Mouse (Mus musculus) ovary, adult 18-20 months (tissue): ENCODE measurements around the gene Gatad2a.

Experiments used
- DNase-seq: peaks from one replicate; pipeline ENCODE4 v3.0.0; 2022; ENCODE audit warnings: low spot score, mixed read lengths

The Gatad2a gene

DNA sequence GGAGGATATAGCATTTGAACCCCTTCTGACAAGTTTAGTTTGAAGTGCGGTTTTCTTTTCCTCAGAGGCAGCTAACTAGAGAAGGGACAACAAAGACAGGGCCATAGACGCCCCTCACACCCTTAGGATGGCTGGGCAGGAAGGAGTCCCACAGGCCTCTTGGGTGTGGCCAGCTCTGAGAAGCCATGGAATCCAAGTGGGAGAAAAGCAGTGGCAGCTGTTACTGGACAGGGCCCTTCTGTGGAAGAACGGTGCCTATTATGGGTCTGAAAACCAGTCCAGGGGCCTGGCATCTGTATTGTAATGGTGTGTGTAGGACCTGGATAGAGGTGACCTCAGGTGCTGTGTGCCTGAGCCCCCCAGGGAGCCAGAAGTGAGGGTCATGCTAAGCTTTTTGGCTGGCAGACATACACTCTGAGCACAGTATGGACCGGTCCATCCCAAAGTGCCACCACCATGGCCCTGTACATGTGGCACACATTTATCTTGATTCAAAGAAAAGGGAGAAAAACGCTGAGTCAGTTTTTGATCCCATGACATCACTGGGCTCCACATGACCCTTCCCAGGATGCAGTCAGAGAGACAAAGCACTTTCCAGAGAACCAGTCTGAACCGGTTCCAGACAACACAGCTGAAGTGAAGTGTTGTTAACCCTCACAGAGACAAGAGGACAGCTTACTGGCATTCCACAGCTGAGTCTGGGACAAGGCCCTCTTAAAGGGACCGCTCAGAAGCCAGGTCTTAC is 60.0 kb downstream of the Gatad2a start:
- no peak for DNase-seq

DNA sequence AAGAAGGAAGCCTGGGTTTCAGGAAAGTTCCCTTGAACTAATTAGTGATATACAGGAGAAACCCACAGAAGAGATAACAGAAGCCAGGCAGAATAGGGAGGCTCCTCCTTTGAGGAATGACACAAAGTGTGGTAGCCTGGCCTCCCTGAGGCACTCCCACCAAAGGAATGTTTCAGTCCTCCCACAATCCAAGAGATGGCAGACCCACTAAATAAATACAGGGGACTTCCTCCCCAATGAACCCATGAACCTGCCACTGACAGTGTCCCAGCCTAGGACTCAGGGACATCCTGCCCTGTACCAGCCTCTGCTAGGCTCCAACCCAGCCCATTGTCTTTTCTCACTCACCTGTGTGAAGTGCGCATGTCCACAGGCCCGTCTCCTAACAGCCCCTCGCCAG is 60.8 kb downstream of the Gatad2a start:
- DNase-seq: no peak

DNA sequence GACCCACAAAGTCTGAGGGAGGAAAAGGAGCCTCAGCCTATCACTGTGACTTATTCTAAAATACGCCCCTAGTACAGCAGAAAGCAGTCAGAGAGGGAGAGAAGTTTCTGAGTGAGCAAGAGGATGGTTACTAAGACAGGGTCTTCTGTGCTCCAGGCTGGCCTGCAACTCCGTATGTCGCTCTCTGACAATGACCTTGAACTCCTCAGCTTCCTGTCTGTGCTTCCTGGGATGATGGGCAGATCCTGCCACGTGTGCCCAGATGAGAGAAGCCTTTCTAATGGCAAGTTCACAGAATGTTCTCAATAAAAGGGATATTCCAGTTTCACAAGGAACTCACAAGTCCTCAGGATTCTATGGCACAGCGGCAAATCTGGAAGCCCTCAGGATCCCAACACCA is 61.6 kb downstream of the Gatad2a start:
- no peak for DNase-seq

DNA sequence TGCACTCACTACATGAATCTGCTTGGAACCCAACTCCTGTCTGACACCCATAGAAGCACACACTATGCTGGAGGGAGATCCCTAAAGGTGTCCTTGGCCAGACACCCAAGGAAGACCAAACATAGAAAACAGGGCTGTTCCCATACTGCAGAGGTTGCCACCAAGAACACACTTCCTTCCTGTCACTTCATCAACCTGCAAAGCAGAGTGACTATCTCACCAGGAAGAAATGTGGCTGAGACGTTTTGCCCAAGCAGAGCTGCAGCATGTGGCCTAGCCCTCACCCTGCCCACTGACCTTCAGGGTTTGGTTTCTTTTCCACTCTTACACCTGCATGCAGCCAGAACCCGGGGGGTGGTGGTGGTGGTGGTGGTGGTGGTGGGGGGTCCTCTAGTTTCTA is 62.4 kb downstream of the Gatad2a start:
- DNase-seq: no peak

DNA sequence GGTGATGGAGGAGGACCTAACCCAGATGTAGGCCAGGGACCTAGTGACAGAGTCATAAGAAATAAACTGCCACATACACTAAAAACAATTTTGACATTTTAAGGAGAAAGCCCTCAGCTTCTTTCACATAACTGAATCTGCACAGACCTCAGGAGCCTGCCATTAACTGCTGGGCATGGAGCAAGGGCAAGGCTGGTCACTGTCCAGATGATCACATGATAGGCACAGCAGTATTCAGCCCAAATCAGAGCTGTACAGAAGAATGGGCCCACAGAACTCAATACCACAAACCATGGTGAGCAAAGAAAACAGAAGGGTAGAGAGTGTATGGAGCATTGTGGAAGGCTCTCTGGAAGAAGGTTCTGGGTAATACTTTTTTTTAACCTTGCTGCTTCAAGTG is 69.3 kb downstream of the Gatad2a start:
- no peak for DNase-seq

DNA sequence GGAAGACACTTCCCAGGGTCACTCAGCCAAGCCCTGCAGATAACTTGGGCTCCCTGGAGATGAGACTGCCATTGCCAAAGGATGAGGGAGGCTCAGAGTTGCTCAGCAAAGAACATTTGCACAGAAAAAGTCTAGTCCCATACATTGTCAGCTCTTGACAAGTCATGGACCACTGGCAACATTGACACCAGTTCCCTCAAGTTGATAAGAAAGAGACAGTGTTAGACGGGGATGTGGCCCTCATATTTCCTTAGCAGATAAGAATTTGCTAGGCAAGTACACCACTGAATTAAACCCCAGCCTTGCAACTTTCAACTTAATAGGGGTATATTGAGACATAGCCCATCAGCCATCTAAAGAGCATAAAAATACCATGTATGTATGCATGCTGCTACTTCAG is 72.2 kb downstream of the Gatad2a start:
- DNase-seq: no peak

DNA sequence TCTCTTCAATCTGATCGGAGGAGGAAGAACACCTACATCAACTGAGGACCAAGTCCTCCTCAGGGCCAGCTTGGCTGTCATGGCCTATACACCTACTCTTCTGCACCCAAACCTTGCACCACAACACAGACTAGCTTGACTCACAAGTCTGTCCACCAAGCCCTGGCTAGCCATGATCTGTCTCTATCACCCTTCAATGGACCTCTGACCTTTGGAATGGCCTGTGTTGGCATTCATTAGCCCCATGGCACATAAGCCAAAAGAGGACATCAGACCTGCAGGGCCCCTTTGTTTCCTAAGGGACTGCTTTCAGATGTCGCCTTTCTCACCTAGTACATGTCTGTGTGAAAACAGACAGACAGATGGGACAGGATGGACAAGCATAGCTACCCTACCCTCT is 75.0 kb downstream of the Gatad2a start:
- DNase-seq: no peak

DNA sequence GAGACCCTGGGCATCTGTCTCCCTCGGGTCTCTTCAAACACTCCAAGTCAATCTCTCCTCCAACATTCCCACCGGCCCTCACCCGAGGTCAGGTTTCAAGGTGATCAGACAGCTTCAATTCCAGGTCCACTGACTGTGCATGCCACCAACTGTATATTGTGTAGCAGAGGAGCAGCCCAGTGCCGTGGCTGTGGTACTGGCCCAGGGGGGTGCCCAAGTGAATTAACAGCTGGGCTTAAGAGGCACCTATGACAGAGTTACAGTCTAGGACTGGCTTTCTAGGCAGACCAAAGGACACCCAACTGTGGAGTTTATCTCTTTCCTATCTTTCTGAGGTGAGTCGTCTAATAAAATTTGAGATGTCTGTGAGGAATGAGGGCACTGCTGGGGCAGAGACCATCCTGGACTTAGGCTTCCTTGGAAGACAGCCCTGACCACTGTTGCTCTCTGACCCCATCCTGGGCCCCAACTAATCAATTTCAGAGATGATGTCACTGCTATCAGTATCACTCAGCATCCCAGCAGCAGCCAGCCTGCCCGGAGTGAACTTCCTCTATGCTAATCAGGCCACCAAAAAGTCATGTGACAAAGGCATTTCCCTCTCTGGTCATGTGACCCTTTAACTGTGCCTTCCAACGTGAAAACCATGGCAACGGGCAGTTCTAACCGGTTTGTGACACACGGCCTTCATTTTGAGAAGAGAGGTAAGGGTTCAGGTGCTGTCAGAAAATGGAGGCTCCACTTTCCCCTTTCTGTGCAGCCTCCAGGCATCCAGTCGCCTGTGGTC is 76.1 kb downstream of the Gatad2a start:
- DNase-seq: no peak

DNA sequence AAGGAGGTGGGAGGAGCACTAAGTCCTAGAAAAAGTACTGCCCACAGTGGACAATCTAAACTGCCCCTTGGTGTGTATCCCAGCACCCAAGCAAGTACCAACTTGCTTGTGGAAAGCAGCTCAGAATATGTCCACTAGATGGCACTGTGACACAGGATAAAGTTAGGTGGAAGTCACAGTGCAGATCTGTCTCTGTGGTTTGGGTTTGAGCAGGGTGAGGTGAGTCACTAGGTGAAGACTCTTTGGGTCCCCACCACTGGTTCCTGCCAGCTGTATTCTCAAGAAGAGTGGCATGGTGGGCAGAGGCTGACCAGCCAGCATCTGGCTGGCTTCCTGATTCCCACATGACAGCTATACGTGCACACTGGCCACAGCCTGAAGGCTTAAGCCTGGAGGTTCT is 77.2 kb downstream of the Gatad2a start:
- DNase-seq: peak; percentile 35

DNA sequence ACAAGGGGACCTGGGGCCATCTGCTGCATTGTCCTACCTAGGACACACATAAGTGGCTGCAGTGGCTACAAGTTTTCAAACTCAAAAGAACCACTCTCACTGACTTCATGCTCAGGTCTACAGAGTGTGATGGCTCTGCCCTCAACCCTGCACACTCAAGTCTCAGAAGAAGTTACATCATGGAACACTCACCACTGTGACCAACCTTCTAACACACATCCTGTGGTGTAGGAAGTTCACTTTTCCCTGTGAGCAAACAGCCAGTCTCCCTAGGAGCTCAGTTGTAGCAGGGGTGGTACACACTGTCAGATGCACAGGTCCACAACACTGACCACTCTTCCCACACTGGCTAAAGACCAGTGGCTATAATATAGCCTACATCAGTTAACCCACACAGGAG is 77.7 kb downstream of the Gatad2a start:
- DNase-seq: no peak

DNA sequence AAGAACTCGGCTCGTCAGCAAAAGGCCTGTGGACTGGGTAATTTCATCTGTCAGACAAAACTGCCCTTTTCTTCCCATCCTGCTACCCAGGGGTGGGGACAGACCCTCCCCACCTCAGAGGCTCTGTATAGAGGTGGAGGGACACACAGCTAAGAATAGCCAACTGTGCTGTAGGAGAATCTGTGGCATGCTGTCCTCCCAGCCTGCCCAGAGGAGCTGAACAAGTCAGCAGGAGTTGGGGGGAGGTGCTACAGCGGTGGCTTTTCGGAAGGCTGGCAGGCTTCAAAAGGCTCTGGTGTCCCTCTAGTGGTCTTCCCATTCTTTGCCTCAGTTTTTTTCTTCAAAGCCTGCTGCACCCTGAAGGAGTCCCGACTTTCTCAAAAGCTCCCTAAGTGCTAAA is 80.4 kb downstream of the Gatad2a start:
- DNase-seq: no peak

DNA sequence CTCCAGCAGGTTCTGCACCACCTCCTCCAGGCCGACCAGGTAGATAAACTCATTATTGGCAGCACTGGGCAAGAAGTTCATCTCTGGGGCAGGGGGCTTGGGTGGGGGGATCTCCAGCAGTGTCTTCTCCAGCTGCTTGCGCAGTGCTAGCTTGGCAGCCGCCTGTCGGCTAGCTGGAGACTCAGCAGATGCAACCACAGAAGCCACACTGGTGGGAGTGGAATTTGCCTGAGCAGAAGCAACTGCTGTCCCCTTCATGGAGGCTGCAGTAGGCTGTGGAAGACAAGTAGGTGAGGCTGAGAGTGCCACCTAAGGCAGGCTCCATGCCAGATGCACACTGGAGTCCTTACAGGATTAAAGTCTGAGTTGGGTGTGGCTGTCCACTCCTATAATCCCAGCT is 81.7 kb downstream of the Gatad2a start:
- DNase-seq: no peak

DNA sequence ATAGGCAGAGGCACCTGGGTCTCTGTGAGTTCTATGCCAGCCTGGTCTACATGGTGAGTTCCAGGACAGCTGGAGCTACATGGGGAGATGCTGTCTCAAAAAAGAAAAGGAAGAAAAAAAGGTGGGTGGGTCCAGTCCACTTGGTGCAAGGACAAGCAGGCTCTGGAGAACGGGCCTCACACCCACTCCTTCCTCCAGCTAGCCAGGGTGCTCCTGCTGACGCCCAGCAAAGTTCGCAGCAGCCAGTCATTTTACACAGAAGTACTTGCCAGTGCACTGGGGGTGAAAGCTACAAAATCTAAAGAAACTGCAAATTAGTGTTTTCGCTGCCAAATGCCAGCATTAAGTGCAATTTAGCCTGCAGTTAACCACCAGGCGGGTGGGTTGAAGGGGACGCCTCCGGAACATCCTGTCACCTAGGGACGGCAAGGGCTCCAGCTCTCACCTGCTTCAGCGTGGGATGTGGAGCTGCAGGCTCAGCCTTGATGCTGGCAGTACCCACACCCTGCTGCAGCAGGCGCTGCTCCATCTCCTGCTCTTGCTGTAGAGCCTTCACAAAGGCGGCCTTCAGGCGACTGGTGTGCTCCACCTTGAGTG is 83.6 kb downstream of the Gatad2a start:
- no peak for DNase-seq

DNA sequence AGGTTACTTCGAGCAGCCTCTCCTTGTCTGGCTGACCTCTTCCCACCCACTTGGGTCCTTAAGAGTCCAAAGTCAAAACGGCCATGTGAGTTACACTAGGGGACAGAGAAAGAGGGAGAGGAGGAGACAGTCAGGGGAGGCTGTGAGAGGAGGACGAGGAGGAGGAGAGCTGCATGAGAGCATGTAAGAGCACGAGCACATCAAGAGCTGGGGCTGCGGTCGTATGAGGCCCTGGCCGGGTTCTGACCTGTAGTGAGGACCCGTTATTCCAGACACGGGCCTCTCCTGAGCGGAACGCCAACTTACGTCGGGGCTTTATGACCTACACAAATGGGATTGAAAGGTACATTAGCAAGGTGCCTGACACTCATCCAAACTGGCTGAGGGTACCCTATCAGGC is 84.3 kb downstream of the Gatad2a start:
- no peak for DNase-seq

DNA sequence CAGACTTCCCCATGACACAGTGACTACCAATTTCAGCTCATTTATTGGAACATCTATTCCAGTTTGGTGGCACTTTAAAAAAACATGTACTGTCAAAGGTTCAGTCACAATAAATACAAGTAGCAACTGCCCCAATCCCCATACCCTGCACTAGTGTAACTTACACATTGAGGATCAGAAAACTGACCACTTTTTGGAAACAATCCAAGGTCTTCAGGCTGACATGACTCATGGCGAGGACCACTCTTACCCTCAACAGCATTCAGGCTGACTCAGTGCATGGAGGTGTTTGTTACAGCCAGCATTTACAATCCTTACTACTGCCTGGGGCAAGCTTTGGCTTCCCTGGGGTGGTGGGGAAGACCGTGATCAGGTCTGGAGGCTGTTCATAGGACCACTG is 89.1 kb downstream of the Gatad2a start:
- no peak for DNase-seq

DNA sequence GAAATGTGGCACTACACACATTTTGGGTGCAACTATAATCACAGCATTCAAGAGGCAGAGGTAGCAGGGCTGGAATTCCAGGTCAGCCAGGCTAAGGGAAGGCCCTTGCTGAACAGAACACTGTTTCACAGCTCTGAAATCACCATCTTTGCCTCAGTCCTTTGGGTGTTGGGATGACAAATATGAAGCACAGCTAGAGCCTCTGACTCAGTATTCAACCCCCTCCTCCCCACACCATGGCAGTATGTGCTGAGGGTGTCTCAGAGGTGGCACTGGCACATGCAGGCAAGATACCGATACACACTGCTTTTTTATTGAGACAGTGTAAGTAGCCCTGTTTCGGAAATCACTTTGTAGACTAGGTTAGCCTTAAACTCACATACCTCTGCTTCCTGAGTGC is 89.9 kb downstream of the Gatad2a start:
- DNase-seq: no peak

DNA sequence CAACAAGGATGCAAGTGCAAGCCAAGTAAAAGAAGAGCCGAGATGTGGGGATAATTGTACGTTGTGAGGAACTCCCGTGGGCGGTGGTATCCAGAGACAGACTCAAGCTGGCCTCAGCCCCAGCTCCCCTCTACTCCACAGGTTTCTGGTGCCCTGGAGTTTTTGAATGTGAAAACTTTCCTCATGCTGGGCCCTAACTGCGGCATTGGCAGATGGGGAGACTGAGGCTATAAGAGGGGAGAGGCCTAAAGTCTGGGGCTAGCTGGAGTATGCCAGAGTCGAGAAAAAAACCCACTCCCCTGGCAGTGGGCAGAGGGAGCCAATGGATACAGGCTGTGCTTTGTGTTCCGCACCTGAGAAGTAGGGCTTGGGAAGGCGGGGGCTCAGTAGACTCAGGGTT is 92.1 kb downstream of the Gatad2a start:
- DNase-seq: no peak

DNA sequence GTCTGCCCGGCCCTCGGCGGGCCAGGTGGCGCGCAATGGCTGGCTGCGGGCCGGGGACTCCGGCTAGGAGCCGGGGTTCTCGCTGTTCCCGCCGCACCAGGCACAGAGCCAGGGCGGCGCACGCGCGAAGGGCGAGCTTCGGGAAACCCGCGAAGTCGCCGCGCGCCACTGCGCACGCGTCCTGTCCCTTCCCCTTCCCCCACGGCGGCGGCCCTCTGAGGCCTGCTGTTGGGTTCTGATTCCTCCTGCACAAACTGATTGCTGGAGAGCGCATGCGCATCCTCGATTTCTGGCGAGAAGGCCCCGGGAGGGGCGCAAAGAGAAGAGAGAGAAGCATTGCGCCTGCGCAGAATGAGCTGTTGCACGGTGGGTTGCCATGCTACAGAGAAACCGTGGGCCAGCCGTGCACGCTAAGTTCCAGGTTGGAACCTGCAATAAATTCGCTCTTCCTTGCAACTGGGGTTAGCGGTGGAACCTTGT is 93.1 kb downstream of the Gatad2a start:
- DNase-seq: peak; percentile 99

DNA sequence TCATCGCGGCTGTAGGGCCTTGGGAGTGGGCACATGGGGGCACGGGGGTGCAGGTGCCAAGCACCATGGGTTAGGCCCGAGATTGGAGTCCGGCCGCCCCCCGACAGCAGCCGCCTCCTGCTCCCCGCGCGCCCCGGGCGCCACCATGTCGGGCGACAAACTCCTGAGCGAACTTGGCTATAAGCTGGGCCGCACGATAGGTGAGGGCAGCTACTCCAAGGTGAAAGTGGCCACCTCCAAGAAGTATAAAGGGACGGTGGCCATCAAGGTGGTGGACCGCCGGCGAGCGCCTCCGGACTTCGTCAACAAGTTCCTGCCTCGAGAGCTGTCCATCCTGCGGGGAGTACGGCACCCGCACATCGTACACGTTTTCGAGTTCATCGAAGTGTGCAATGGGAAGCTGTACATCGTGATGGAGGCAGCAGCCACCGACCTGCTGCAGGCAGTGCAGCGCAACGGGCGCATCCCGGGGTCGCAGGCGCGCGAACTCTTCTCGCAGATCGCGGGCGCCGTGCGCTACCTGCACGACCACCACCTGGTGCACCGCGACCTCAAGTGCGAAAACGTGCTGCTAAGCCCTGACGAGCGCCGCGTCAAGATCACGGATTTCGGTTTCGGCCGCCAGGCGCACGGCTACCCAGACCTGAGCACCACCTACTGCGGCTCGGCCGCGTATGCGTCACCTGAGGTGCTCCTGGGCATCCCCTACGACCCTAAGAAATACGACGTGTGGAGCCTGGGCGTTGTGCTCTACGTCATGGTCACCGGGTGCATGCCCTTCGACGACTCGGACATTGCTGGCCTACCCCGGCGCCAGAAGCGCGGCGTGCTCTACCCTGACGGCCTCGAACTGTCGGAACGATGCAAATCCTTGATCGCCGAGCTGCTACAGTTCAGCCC is 93.8 kb downstream of the Gatad2a start, which contains the start of the genes Tssk6, Ndufa13 and Yjefn3:
Gene Tssk6, plus strand, starts transcription at position 22 of the 900 bp plus-strand sequence.
Gene Ndufa13, minus strand, starts transcription at position 396 of the 900 bp plus-strand sequence.
Gene Yjefn3, minus strand, starts transcription at position 550 of the 900 bp plus-strand sequence.
- peak; percentile 18 for DNase-seq

DNA sequence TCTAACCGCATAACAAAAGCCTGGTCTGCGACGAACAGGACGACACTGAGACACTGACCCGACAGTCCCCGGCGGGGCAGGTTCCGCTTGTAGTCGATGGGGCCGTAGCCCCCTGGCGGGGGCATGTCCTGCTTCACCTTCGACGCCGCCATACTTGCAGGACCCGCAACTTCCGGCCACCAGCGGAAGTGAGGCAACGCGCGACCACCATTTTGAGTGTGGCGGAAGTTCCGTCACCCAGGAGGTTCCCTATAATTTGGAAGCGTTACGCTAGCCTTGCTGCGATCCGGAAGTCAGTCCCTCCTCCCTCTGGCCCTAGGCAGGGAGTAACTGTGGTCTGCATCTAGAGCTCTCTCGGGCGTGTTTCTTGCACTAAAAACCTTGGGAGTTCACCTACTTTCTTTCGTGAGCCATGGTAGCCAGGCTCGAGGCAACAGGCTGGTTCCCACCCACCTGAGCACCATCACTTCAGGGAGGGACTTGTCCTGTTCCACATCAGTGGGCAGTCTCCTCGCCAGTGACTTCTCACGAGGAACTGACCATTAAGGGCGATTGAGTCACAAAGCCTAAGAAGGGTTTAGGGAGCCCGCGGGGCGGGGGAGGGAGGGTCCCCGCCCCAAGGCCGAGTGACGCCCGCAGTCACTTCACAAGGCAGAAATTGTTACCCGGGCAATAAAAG is 94.6 kb downstream of the Gatad2a start:
- peak; percentile 91 for DNase-seq

DNA sequence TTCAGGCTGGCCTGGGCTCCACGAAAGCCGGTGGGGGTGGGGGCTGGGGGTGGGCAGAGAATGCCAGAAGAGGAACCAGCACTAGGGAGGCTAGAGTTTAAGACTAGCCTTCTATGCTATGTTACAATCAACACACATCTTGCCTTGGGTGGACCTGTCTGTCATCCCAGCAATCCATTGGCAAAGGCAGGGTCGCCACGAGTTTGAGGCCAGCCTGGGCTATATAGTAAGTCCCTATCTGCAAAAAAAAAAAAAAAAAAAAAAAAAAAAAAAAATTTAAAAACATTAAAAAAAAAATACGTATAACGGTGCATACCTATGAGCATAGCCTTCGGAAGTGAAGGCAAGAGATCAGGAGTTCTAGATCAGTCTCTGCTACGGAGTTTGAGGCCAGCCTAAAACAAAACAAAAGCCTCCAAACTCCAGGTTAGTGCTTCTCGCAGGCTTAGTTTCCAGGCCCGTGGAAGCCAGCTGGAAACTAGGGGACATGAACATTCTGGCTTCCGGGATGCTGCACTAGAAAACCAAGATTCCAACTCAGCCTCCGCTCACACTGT is 95.2 kb downstream of the Gatad2a start:
- no peak for DNase-seq
